Mouse (Mus musculus) cortical plate, adult 2 months (tissue): ENCODE data around the gene Coq4.
"Not testable (repeated sequence)": the region's sequence is repeated elsewhere in the genome, so short reads cannot be mapped to it uniquely, and the experiment has no call there.

Experiments
- CTCF ChIP-seq: fragments of 200-500 bp; IDR thresholded peaks from 2 replicates; pipeline ENCODE4 v1.5.1; 2011; ENCODE audit warnings: mild to moderate bottlenecking, control low read depth, low read length; ENCODE audit not compliant: insufficient read depth; ENCODE audit errors: extremely low read depth
- POLR2A ChIP-seq: fragments of 200-500 bp; IDR thresholded peaks from 2 replicates; pipeline ENCODE4 v1.6.1; 2011; ENCODE audit warnings: mild to moderate bottlenecking, low read length, control low read depth; ENCODE audit not compliant: insufficient read depth; ENCODE audit errors: extremely low read depth

- TF ChIP-seq CTCF, POLR2A: not testable (repeated sequence)
Observed at GRCm38 (mm10) chr2:29781256-29781655, 6.0 kb upstream of the Coq4 start.
